Mouse (Mus musculus) kidney, adult 2 months (tissue): ENCODE results near the gene Aak1.
A peak's percentile ranks its signal among the peaks of the same experiment; 100 is the strongest.

Experiments
- CTCF ChIP-seq: fragments of 200-500 bp; conservative IDR thresholded peaks from 2 replicates; pipeline ENCODE4 v1.5.1; 2011; ENCODE audit warnings: low read depth, mild to moderate bottlenecking, control low read depth, low read length, moderate library complexity, mixed read lengths; ENCODE audit not compliant: insufficient read depth, insufficient read length
- POLR2A ChIP-seq: fragments of 200-500 bp; IDR thresholded peaks from one replicate; pipeline ENCODE4 v1.6.1; 2011; ENCODE audit warnings: low read depth, low read length, control low read depth

DNA sequence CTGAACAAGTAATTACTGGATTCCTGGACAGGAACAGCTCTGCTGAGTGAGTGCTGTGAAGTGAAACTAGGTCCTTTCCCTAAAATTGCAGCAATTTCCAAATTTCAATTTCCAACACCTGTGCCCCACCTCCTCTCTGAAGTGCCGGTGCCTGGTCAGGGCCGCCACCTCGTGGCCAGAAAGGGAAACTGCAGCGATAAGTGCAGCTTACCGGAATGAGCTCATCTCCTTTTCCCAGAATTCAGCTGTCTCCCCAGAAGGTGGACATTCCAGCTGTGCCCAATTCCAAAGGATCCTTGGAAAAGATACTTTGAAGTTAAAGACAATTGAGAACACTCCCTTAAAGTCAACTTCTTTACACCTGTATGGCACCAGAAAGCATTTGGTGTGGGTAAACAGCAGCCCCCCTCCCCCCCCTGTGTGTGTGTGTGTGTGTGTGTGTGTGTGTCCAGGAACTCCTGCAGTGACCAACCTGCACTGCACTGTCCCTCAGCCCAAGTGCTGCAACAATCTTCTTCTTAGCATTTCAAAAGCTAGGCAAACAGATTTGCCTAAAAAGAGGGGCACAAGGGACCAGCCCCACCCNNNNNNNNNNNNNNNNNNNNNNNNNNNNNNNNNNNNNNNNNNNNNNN lies 42.7 kb upstream of the Aak1 start:
- no peak for TF ChIP-seq POLR2A
- TF ChIP-seq CTCF, result peak; percentile 98
